Mouse (Mus musculus) heart, postnatal 0 days (tissue): ENCODE measurements around the gene Lclat1. TPM values are rescaled to one million over a fixed set of nuclear protein-coding genes. Genes with fewer than 3 reads are reported as not detected.
A peak's percentile ranks its signal among the peaks of the same experiment; 100 is the strongest.

ENCODE experiments used
- ATAC-seq: fragments of 200-750 bp; cut with Nextera tagmentation; 2 replicates; pipeline ENCODE4 v1.8.0; 2017; ENCODE audit warnings: low read depth, moderate number of reproducible peaks, moderate library complexity; ENCODE audit not compliant: insufficient read depth
- DNase-seq: peaks from one replicate; pipeline ENCODE4 v3.0.0-alpha.2; 2016; ENCODE audit warnings: low spot score
- H3K27ac ChIP-seq: fragments of 300-500 bp; sonication (generic); 2 replicates; pipeline ENCODE4 v1.5.1; 2014; ENCODE audit warnings: low read depth, mild to moderate bottlenecking
- H3K27me3 ChIP-seq: fragments of 300-500 bp; sonication (generic); 2 replicates; pipeline ENCODE4 v1.6.1; 2014; ENCODE audit warnings: low read length, mixed read lengths; ENCODE audit not compliant: control insufficient read depth, insufficient read depth
- H3K36me3 ChIP-seq: fragments of 300-500 bp; sonication (generic); replicated peaks from 2 replicates; pipeline ENCODE4 v1.6.1; 2014; ENCODE audit warnings: low read length, mixed read lengths; ENCODE audit not compliant: control insufficient read depth, insufficient read depth
- H3K4me1 ChIP-seq: fragments of 300-500 bp; sonication (generic); 2 replicates; pipeline ENCODE4 v1.6.1; 2014; ENCODE audit warnings: antibody characterized with exemption; ENCODE audit not compliant: control insufficient read depth, insufficient read depth
- H3K4me2 ChIP-seq: fragments of 300-500 bp; sonication (generic); 2 replicates; pipeline ENCODE4 v1.6.1; 2014; ENCODE audit warnings: low read depth, mild to moderate bottlenecking, low read length, moderate library complexity
- H3K4me3 ChIP-seq: fragments of 300-500 bp; sonication (generic); 2 replicates; pipeline ENCODE4 v1.5.1; 2014; ENCODE audit warnings: low read depth, low read length
- H3K9ac ChIP-seq: fragments of 300-500 bp; sonication (generic); replicated peaks from 2 replicates; pipeline ENCODE4 v1.6.1; 2014; ENCODE audit warnings: low read depth, low read length, mixed read lengths
- H3K9me3 ChIP-seq: fragments of 300-500 bp; sonication (generic); replicated peaks from 2 replicates; pipeline ENCODE4 v1.6.1; 2016; ENCODE audit warnings: low read length; ENCODE audit not compliant: control insufficient read depth
- CTCF ChIP-seq: IDR thresholded peaks from 2 replicates; pipeline ENCODE4 v1.5.1; 2016; ENCODE audit warnings: antibody characterized with exemption, control low read depth, low read depth
- EP300 ChIP-seq: IDR thresholded peaks from 2 replicates; pipeline ENCODE4 v1.6.1; 2016; ENCODE audit warnings: antibody characterized with exemption, low read depth
- WGBS: fragments of 180-500 bp; shearing (Covaris S2); extraction: QIAGEN DNeasy Blood & Tissue Kit; methylation state at CpG from one replicate; pipeline ENCODE4 v1.1.7; 2014; 5-methylcytosine and 5-hydroxymethylcytosine counted together
- polyA plus RNA-seq: library from polyadenylated mRNA; unstranded; fragments of >200 nt; fragmentation: Nextera tagmentation; extraction: Ambion mirVana; gene quantifications from 2 replicates; pipeline ENCODE4 v1.2.1, GENCODE M21; 2015
- total RNA-seq: library from RNA; depleted of rRNA; stranded (reverse); fragments of >200 nt; gene quantifications from 2 replicates; pipeline ENCODE4 v1.2.3, GENCODE M21; 2014; ENCODE audit warnings: low replicate concordance

The Lclat1 gene
- total and polyA plus RNA-seq, 2 experiments from 2014 or later, result 31.5 to 218 TPM

GRCm38 (mm10) chr17:73244596-73244995 lies 136.8 kb downstream of the Lclat1 start:
- 67% methylated on average over 3 of the region's 3 CpGs for WGBS
- ATAC-seq (no peak), DNase-seq (no peak)
- peaks cover 30% of the 10 kb centered on the region for H3K36me3 ChIP-seq
- no peak overlapping the region for H3K4me3 ChIP-seq
- H3K4me1 ChIP-seq, result peaks cover 16% of the 10 kb centered on the region
- H3K9me3 ChIP-seq, result no peaks in the 10 kb centered on the region
- H3K9ac ChIP-seq, result no peak overlapping the region
- H3K4me2 ChIP-seq, result no peak overlapping the region
- H3K27me3 ChIP-seq, result no peaks in the 10 kb centered on the region
- H3K27ac ChIP-seq, result peak overlapping the region; percentile 7; the same call in 1 of the 2 replicates
- no peak for TF ChIP-seq EP300
- TF ChIP-seq CTCF, result no peak

GRCm38 (mm10) chr17:73245089-73245684 lies 137.4 kb downstream of the Lclat1 start:
- TF ChIP-seq EP300, result no peak
- TF ChIP-seq CTCF, result no peak
- ATAC-seq (0 out of 2 replicates have a peak, but pooled peaks have one; percentile 19), DNase-seq (no peak)
- H3K9me3 ChIP-seq, result no peaks in the 10 kb centered on the region
- peaks cover 16% of the 10 kb centered on the region for H3K4me1 ChIP-seq
- no peak overlapping the region for H3K4me3 ChIP-seq
- no peak overlapping the region for H3K9ac ChIP-seq
- H3K27me3 ChIP-seq, result no peaks in the 10 kb centered on the region
- WGBS, result 33% methylated on average over 13 of the region's 13 CpGs
- no peak overlapping the region for H3K4me2 ChIP-seq
- H3K36me3 ChIP-seq, result peaks cover 25% of the 10 kb centered on the region
- H3K27ac ChIP-seq, result peak overlapping the region; percentile 7; the same call in 1 of the 2 replicates

- TF ChIP-seq CTCF (no peak), EP300 (no peak)
- Histone ChIP-seq H3K4me2 (no peak overlapping the region), H3K9me3 (no peaks in the 10 kb centered on the region), H3K9ac (no peak overlapping the region), H3K27me3 (no peaks in the 10 kb centered on the region), H3K36me3 (peaks cover 17% of the 10 kb centered on the region; the same call in 1 of the 2 replicates), H3K4me3 (no peak overlapping the region), H3K27ac (no peak overlapping the region), H3K4me1 (peaks cover 13% of the 10 kb centered on the region; the same call in 1 of the 2 replicates)
- DNase-seq, result no peak
- no peak for ATAC-seq
- WGBS, result 59% methylated on average over 3 of the region's 3 CpGs
These were observed 138.3 kb downstream of the Lclat1 start for GRCm38 (mm10) chr17:73246036-73246435.

GRCm38 (mm10) chr17:73246926-73247325 lies 139.1 kb downstream of the Lclat1 start:
- no peak overlapping the region for H3K9ac ChIP-seq
- DNase-seq, result no peak
- no peak for ATAC-seq

GRCm38 (mm10) chr17:73247758-73248157 lies 140.0 kb downstream of the Lclat1 start:
- Histone ChIP-seq H3K4me3 (no peak overlapping the region), H3K4me1 (peaks cover 19% of the 10 kb centered on the region), H3K27me3 (no peaks in the 10 kb centered on the region), H3K9me3 (no peaks in the 10 kb centered on the region), H3K4me2 (no peak overlapping the region), H3K27ac (no peak overlapping the region), H3K36me3 (0 out of 2 replicates have a peak, but pooled peaks cover 2% of the 10 kb centered on the region), H3K9ac (no peak overlapping the region)
- DNase-seq (no peak), ATAC-seq (no peak)
- 76% methylated on average over 14 of the region's 14 CpGs for WGBS
- TF ChIP-seq EP300 (no peak), CTCF (no peak)

More at GRCm38 (mm10) chr17:73246926-73247325, 139.1 kb downstream of the Lclat1 start:
- H3K27ac ChIP-seq, result no peak overlapping the region
- peaks cover 13% of the 10 kb centered on the region; the same call in 1 of the 2 replicates for H3K4me1 ChIP-seq
- no peak overlapping the region for H3K4me2 ChIP-seq
- H3K9me3 ChIP-seq, result no peaks in the 10 kb centered on the region
- WGBS, result 88% methylated on average over 2 of the region's 2 CpGs
- H3K27me3 ChIP-seq, result no peaks in the 10 kb centered on the region
- peaks cover 9% of the 10 kb centered on the region; the same call in 1 of the 2 replicates for H3K36me3 ChIP-seq
- TF ChIP-seq EP300 (no peak), CTCF (no peak)
- no peak overlapping the region for H3K4me3 ChIP-seq
